Mouse (Mus musculus) kidney, adult 2 months (tissue): ENCODE data around the gene Rhob. TPM values are rescaled to one million over a fixed set of nuclear protein-coding genes. Genes with fewer than 3 reads are reported as not detected.
A peak's percentile ranks its signal among the peaks of the same experiment; 100 is the strongest.

Source experiments
- DNase-seq: peaks from one replicate; pipeline ENCODE4 v3.0.0; 2021
- H3K27ac ChIP-seq: fragments of 200-500 bp; 2 replicates; pipeline ENCODE4 v1.5.1; 2012; ENCODE audit warnings: low read depth, low read length, control low read depth, inconsistent platforms; ENCODE audit not compliant: insufficient read depth
- H3K27me3 ChIP-seq: fragments of 200-500 bp; replicated peaks from 2 replicates; pipeline ENCODE4 v1.6.1; 2012; ENCODE audit warnings: mild to moderate bottlenecking, moderate library complexity, low read length, inconsistent platforms; ENCODE audit not compliant: control insufficient read depth, insufficient read depth
- H3K36me3 ChIP-seq: fragments of 200-500 bp; 2 replicates; pipeline ENCODE4 v1.6.1; 2012; ENCODE audit warnings: mild to moderate bottlenecking, moderate library complexity, low read length, inconsistent platforms; ENCODE audit not compliant: control insufficient read depth, insufficient read depth
- H3K4me1 ChIP-seq: fragments of 200-500 bp; 2 replicates; pipeline ENCODE4 v1.6.1; 2011; ENCODE audit warnings: low read length; ENCODE audit not compliant: control insufficient read depth, insufficient read depth
- H3K4me3 ChIP-seq: fragments of 200-500 bp; 2 replicates; pipeline ENCODE4 v1.5.1; 2011; ENCODE audit warnings: mild to moderate bottlenecking, low read depth, low read length, control low read depth; ENCODE audit not compliant: insufficient read depth
- CTCF ChIP-seq: fragments of 200-500 bp; conservative IDR thresholded peaks from 2 replicates; pipeline ENCODE4 v1.5.1; 2011; ENCODE audit warnings: low read depth, mild to moderate bottlenecking, control low read depth, low read length, moderate library complexity, mixed read lengths; ENCODE audit not compliant: insufficient read depth, insufficient read length
- POLR2A ChIP-seq: fragments of 200-500 bp; IDR thresholded peaks from one replicate; pipeline ENCODE4 v1.6.1; 2011; ENCODE audit warnings: low read depth, low read length, control low read depth
- WGBS: fragments of 180-500 bp; shearing (Covaris S2); methylation state at CpG from one replicate; pipeline ENCODE4 v1.1.7; 2018; 5-methylcytosine and 5-hydroxymethylcytosine counted together
- polyA plus RNA-seq: library from polyadenylated mRNA; depleted of rRNA; stranded (reverse); fragments of >200 nt; gene quantifications from 2 replicates; pipeline ENCODE4 v1.2.3, GENCODE M21; 2012

The Rhob gene
- polyA plus RNA-seq, 1 experiment = 128 TPM

DNA sequence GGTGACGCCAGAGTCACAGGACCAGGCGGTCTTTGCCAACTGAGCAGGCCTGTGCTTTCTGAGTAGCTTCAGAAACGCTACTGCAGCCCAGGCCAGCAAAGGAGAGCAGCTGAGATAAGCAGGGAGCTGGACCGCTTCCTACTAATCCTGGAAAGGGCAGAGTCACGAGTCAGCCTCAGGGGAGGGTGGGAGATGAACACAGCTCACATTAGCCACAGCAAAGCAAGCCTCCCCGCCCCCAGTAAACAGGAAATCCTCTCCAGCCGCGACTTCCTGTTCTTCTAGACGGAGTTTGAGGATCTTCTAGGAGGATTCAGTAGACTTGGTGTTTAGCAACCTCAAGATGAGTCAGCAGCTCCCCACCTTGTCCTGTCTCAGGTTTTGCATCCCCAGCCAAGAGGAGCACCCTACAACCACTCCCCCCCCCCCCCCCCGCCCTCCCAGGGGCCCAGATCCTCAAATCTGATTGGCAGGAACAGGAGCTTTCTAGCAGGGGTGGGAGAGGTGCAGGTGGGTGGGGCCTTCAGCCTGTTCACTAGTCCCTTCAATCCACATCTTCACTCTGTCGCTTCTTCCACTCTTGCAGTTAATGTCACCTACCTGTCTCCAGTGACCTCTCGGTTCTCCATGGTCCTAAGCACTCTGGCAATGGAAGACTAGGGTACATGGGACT lies 21.7 kb upstream of the Rhob start:
- 57% methylated on average over 12 of the region's 12 CpGs for whole genome bisulfite sequencing
- H3K27me3 ChIP-seq = no peaks in the 10 kb centered on the region
- no peak overlapping the region for H3K4me3 ChIP-seq
- peak; percentile 86 for DNase-seq
- H3K36me3 ChIP-seq = no peaks in the 10 kb centered on the region
- TF ChIP-seq CTCF (no peak), POLR2A (no peak)
- no peaks in the 10 kb centered on the region for H3K4me1 ChIP-seq
- peak overlapping the region; percentile 19; the same call in 1 of the 2 replicates for H3K27ac ChIP-seq

DNA sequence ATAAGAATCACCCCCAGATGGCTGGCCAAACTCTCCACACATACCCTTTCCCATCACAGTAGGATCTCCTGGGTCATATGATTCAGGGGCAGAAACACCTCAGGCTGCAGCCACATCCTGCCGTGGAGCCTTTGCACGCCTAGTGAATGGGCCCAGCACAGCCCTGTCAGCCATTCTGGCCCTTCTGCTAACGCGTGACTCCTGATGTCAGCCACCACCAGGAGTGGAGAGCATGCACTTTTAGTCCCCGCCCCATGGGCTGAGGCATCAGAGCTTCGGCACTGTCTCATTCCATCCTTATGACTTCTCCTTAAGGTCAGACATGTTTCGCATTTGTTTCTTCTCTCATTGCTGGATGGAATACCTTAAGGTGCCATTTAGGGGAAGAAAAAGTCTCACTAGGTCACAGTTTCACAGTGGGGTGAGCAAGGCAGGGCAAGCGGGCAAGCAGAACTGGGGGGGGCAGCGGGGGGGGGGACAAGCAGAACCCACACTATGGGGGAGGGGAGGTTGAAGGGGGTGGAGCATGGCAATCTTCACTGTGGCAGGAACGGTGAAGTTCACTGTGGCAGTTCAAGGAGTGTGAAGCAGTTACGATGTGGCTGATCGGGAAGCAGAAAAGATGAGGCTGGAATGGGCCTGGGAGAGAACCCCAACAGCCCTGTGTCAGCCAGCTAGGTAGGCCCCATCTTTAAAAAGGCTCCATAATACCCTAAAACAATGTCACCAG lies 19.8 kb upstream of the Rhob start:
- no peak for DNase-seq
- H3K4me3 ChIP-seq = no peak overlapping the region
- H3K27me3 ChIP-seq = no peaks in the 10 kb centered on the region
- H3K36me3 ChIP-seq = no peaks in the 10 kb centered on the region
- 65% methylated on average over 12 of the region's 12 CpGs for WGBS
- no peak overlapping the region for H3K27ac ChIP-seq
- no peak for TF ChIP-seq POLR2A
- TF ChIP-seq CTCF = no peak
- no peaks in the 10 kb centered on the region for H3K4me1 ChIP-seq

DNA sequence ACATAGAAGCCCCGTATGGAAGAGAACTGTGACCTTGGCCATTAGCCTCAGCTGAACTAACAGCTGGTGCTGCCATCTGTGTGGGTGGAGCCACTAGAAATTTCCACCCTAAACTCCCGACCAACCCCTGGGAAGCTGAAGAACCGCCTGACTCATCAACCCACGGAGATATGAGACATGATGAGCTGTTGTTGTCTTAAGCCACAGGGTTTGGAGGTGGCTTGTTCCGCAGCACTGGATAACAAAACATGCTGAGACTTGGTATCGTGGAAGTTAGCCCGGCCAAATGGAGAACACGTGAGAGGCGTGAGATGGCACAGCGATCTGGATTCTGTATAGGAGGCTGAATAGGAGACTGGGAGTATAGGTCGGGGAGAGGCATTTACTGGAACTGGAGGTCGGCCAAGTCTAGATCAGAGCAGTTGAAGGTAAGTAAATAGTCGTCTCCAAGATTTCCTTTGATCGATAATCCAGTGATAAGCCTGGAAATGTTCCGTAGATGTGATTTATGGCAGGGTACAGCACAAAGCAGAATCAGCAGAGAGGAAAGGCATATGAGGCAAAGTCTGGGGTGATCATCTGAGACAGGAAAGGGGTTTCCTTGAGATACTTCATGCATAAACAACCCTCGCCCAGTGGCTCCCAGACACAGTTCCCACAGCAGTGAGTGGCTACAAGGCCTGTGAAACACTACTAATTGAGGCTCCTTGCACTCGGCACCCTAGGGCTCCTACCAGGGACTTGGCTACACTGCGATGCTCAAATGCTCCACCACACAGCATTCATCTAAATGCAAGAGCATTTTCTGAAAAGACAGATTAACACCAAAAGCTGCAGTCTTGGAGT lies 11.5 kb upstream of the Rhob start:
- Histone ChIP-seq H3K36me3 (no peaks in the 10 kb centered on the region), H3K4me1 (no peaks in the 10 kb centered on the region), H3K27ac (no peak overlapping the region), H3K4me3 (no peak overlapping the region), H3K27me3 (no peaks in the 10 kb centered on the region)
- peak; percentile 18 for DNase-seq
- 33% methylated on average over 18 of the region's 18 CpGs for WGBS
- no peak for TF ChIP-seq POLR2A
- no peak for TF ChIP-seq CTCF

DNA sequence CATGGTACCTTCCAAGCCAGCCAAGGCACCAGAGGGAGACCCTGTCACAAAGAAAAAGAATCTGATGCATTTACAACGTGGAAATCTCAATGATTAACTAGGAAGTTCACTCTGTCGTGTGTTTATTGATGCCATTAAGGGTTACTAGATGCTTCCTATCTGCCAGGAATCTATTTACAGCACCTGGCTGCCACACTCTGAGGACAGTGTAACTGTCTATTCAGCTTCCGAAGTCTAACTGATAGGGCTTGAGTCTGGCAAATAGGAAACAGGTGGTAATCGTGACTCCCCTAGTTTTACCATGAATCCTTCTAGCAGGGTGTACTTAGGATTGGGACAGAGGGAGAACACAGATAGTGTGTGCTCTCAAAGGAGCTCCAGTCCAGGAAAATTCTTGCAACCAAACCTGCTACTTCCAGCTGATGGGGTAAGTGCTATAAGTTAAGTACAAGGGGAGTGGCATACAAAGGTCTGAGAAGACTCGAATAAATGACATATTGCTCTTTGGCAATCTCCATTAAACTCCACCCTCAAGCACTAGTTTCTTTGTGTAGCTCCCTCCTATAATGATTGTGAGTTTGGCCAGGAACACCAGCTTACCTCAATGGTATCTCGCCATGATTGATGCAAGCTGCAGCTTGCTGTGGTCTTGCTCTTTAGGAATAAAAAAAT lies 10.6 kb upstream of the Rhob start:
- TF ChIP-seq CTCF (no peak), POLR2A (no peak)
- Histone ChIP-seq H3K4me3 (no peak overlapping the region), H3K4me1 (no peaks in the 10 kb centered on the region), H3K27me3 (no peaks in the 10 kb centered on the region), H3K36me3 (no peaks in the 10 kb centered on the region), H3K27ac (no peak overlapping the region)
- DNase-seq = no peak
- WGBS = 52% methylated on average over 6 of the region's 6 CpGs

DNA sequence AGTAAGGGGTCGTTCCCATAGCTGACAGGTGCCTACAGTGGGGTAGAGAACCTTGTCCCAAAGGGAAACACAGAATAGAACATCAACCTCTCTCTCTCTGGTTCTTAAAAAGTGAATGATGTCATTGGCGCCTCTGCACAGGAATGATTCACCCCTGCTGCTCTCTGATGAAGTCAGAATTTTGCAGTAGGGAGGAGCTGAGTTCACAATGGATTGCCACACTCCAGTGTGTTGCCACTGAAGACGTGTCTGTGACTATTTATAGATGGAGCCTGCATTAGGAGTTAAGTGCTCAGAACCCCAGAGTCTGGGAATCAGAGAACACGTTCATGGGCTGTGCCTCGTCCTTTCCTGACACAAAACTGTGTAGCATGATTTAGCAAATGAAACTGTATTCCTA lies 9.9 kb upstream of the Rhob start:
- 71% methylated on average over 5 of the region's 5 CpGs for WGBS
- no peak overlapping the region for H3K27ac ChIP-seq
- no peaks in the 10 kb centered on the region for H3K36me3 ChIP-seq
- no peaks in the 10 kb centered on the region for H3K4me1 ChIP-seq
- H3K4me3 ChIP-seq = no peak overlapping the region
- TF ChIP-seq CTCF (no peak), POLR2A (no peak)
- DNase-seq = no peak
- no peaks in the 10 kb centered on the region for H3K27me3 ChIP-seq

DNA sequence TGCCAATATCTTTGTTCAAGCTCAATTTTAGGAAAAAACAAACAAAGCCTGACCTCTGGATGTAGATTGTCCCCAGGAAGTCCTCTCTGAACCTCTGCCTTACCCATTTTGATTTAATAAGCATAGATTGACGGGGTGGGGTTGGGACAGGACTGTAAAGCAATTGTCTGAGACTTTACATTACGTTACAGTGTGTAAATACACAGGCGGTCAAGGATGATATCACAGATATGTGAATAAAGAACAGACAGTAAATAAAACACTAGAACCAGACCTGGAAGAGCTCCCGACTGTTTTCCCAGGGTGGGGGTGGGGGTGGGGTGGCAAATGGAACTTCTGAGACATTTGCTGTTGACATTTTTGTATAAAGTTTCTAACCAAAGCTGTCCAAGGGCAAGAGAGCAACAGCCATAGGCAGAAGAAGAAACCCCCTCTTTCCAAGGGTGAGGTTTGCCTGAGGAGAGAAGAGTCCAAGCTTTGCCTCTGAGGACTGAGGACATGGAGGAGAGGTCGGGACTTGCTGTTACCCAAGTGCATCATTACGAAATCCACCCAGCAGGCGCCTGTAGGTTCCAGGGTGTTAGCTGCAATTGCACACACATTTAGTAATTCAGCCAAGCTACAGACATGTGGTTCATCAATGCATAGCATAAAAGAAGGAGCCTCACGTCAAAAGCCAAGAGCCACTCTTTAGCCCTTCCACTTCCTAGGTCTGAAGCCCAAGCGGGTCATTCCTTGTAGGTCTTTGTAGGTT lies 7.3 kb upstream of the Rhob start:
- DNase-seq = peak; percentile 8
- 74% methylated on average over 9 of the region's 9 CpGs for WGBS
- no peak overlapping the region for H3K27ac ChIP-seq

More for the DNA sequence above, 7.3 kb upstream of the Rhob start:
- H3K4me1 ChIP-seq = no peaks in the 10 kb centered on the region
- H3K4me3 ChIP-seq = no peak overlapping the region
- TF ChIP-seq POLR2A (no peak), CTCF (no peak)
- H3K36me3 ChIP-seq = no peaks in the 10 kb centered on the region
- H3K27me3 ChIP-seq = no peaks in the 10 kb centered on the region
